Mouse (Mus musculus): ENCODE results near the gene Atoh7.
"Not testable (repeated sequence)": the region's sequence is repeated elsewhere in the genome, so short reads cannot be mapped to it uniquely, and the experiment has no call there.

The Atoh7 gene

DNA sequence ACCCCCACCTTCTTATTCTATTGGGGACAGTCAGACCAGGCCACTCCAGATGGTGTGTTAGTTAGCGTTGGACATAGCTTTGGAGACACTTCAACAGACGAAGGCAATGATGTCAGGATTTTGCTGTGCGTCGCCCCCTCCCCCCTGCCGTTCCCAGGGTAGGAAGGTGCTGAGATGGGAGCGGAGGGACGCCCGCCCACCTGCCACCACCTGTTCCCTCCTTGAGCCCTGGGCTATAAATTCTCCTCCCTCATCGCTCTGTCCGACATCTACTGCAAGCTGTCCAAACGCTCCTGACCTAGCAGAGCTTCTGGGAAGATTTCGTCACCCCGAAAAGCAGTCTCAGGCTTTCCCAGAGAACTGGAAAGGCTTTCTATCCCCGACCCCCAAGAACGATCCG, at the start of gene Atoh7:
TSS of gene Atoh7 (plus strand) at position 131 of the 400 bp plus-strand sequence.
- no peak for DNase-seq

- no peak for DNase-seq
Observed at GRCm38 (mm10) chr10:63051267-63051666, 48.2 kb upstream of the Atoh7 start.

- DNase-seq = peak; percentile 29 to 34
Observed at GRCm38 (mm10) chr10:63052011-63052410, 47.4 kb upstream of the Atoh7 start.

GRCm38 (mm10) chr10:63053007-63053406, 46.4 kb upstream of the Atoh7 start:
- DNase-seq = no peak

DNA sequence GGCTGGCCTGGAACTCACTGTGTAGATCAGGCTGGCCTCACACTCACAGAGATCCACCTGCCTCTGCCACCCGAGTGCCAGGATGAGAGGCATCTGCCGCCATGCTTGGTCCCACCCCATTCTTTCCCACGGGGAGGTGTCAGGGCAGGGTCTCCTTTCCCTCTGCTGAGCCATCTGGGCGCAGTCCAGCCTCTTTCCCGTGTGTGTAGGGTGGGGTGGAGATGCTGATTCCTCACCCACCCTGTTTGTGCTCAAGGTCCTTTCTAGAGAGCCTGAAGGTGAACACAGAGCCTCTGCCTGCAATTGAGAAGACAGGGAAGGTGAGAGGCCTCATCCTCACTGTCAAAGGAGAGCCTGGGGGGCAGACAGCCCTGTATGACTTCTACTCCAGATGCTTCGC, 45.4 kb upstream of the Atoh7 start:
- DNase-seq = not testable (repeated sequence)

- DNase-seq = no peak
Observed at GRCm38 (mm10) chr10:63054586-63054985, 44.9 kb upstream of the Atoh7 start.

DNA sequence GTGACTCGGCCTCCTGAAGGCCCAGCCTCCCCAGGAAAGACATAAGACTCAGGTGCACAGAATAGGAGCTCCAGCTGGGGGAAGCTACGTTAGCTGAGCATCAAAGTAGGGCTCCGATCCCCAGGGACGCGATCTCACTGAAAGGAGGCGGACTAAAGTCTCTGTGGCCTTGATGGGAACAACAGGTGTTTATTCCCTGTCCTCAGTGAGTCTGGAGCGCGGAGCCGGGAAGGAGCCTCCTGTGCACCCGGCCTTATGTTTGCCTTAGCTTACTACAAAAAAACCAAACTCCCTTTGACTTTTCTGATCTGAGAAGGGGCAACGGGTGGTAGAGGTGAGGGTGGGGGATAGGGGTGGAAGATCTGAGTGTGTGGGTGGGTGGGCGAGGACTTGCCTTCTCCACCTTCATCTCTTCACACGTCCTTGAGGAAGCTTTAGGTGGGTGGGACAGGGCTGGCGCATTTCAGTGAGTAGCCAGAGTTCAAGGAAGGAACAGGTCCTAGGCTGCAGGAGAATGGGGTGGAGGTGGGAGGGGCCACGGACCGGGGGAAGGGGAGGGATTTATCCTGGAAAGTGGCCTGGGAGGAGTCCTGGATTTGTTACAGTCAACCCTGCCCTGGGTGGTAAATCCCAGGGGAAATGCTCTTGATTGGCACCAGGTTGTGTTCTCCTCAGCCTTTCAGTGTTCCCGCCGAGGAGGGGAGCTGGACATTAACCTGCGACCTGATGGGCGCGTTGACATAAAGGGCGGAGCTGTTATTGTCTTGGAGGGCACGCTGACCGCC, 42.3 kb upstream of the Atoh7 start:
- DNase-seq = peak; percentile 74 to 83

- DNase-seq = no peak
Observed at GRCm38 (mm10) chr10:63059862-63060261, 39.6 kb upstream of the Atoh7 start, which contains the start of gene Pbld1. TSS of gene Pbld1 (plus strand) at chr10:63060162.

DNA sequence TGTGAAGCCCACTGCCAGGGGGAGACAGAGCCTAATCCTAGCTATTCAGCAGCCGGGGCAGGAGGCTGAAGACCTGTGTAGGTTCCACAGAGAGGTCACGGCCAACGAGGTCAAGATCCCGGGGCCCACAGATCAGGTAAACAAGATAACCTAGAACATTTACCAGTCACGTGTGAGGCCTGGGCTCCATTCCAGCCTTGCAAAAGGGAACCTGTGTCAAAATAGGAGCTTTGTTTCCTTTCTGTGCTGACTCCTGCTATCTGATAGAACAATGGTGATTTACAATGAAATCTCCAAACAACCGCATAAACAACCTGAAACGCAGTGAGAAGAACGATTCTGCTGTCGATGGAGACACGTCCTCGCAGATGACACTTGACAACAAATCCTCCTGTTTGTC, 39.0 kb upstream of the Atoh7 start:
- DNase-seq = peak; percentile 89 to 91

DNA sequence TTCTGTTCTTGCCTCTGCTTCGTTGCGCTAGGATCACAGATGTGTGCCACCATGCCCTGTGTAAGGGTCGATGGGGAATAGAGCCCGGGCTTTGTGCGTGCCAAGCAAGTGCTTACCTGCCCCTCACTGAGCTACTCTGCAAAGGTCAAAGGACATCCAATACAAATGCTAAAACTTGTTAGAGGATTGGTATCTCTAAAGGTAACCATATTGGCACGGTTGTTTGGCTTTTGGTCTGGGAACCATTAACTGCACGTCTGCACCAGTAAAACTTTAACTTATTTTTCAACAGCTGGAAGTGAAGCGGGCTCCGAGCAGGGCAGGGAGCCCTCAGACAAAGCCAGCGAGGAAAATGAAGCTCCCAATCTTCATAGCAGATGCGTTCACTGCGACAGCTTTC, 38.2 kb upstream of the Atoh7 start:
- DNase-seq = peak; percentile 59 to 77

GRCm38 (mm10) chr10:63062696-63063095, 36.8 kb upstream of the Atoh7 start:
- DNase-seq = peak; percentile 87 to 88

DNA sequence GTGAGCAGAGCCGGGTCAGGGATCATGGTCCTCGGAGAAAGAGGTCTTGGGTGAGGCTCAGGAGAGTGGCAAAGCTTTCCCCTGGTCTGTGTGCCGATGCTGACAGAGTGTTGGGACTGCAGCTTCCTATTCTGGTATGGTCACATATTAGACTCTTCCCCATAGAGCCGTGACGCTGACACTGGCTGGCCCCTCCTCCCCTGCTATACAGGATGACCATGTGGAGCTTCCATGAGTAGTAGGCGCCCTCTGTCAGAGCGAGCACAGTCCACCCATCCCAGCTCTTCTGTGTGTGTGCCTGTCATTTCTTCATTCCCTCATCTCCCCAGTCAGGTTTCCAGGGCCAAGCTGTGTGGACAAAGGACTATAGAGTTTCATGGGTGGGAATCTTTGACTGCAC, 36.1 kb upstream of the Atoh7 start:
- peak in 1 of 2 experiments; percentile 28 for DNase-seq

GRCm38 (mm10) chr10:63064516-63064915, 34.9 kb upstream of the Atoh7 start:
- peak; percentile 48 to 69 for DNase-seq

DNA sequence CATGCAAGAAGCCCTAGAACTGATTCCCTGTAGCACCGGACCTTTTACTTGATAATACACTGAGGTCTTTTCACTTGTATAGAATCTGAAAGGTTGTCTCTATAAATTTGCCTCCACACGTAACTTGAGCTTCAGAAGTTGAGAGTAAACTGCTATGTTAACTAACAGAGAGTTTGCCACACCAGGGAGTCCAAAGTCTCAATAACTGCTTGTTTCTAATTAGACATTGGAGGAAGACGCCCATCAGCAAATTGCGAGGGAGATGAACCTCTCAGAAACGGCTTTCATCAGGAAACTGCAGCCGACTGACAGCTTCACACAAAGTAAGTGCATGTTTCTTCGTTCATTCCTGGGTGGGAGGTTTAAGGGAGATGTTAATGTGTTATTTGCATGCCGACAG, 33.9 kb upstream of the Atoh7 start:
- peak; percentile 25 to 38 for DNase-seq

- DNase-seq = peak; percentile 85 to 91
Observed at GRCm38 (mm10) chr10:63065988-63066387, 33.5 kb upstream of the Atoh7 start.

GRCm38 (mm10) chr10:63086304-63086703, 13.1 kb upstream of the Atoh7 start:
- DNase-seq = no peak

DNA sequence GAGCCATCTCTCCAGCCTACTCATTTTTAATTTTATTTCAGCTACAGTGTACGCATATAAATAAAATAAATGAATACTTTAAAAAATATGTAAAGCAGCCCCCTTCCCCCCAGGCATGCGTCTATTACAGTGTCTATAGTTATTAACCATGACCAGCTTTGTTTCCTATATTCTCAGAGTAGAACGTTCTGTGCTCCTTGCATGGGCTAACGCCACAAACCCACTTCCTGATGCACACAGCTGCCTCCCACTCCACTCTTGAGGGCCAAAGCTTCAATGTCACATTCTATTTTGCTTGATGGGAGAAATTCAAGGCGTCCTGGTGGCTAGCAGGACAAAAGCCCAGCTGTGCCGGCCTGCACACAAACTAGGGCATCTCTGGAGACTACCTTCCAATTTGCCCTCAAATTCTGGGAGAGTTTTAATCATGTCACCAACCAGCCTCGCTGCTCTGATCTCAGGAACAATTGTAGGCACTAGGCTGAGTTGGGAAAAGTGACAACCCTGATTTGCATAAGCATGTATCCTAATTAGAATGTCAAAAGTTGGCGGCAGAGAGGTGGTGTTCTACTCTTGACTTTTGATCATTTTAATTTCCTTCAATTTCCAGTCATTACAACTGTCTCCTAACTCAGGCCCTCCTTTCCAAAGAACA, 10.2 kb upstream of the Atoh7 start:
- DNase-seq = no peak

DNA sequence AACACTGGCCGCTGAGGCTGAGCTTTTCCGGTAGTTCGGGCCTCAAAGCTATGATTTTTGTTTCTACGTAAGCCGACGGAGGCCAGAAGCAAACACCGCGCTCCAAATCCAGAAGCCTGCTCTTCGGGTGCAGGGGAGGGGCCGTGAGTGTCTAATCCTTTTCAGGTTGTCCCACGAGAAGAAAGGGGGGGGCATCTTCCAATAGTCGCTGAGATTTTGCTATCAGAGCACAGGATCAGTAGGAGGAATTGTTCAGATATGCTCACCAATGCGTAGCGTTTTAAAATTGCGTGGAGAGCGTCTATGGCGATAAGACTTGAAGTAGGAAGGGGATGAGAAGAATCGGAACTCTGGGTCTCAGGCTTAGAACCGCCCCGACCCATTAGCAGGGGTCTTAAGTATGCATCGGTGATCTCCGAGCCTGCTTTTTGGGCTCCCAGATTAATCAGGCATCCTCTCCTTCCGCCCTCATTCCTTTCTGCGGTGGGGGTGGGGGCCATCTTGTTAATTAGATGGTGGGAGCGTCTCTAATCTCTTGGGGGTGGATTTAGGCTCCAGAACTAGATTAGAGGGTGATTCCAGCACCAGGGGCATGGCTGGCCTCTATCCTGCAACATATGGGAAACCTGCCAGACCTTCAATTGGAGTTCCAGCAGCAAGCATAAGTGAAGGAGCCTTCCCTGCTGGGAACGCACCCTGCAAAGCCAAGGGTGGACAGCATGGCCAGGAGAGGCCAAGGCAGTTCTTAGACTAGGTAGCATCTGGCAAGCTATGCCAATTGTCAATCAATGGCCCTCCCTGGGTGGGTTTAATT, 9.5 kb upstream of the Atoh7 start:
- DNase-seq = no peak

DNA sequence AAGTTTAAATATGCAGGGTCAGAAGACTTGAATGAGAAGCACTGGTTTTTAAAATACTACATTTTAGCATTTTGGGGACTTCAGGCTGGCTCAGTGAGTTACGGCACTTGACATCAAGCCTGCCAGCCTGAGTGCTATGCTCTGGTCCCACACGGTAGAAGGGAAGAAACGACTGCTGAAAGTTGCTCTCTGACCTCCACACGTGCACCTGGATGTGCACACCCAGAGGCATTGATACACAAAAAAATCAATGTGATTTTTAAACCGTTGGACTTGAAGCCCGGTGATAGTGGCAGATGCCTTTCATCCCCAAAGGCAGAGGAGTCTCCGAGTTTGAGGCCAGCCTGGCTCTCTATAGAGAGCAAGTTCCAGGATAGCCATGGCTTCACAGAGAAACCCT, 7.5 kb upstream of the Atoh7 start:
- no peak for DNase-seq

- DNase-seq = no peak
Observed at GRCm38 (mm10) chr10:63092616-63093550, 6.6 kb upstream of the Atoh7 start.

- DNase-seq = no peak
Observed at GRCm38 (mm10) chr10:63096757-63097156, 2.7 kb upstream of the Atoh7 start.

- DNase-seq = no peak
Observed at GRCm38 (mm10) chr10:63098191-63098590, 1.3 kb upstream of the Atoh7 start.

All from kidney, postnatal 36 days (tissue).